Mouse (Mus musculus) brain, embryonic 14.5 days (tissue): ENCODE data around the gene Elp6.

Experiments used
- CTCF ChIP-seq: fragments of 200-500 bp; IDR thresholded peaks from 2 replicates; pipeline ENCODE4 v1.5.1; 2012; ENCODE audit warnings: inconsistent platforms, mild to moderate bottlenecking, moderate library complexity, borderline replicate concordance; ENCODE audit not compliant: insufficient read depth, insufficient read length; ENCODE audit errors: extremely low read depth
- POLR2A ChIP-seq: fragments of 200-500 bp; IDR thresholded peaks from 2 replicates; pipeline ENCODE4 v1.6.1; 2012; ENCODE audit warnings: mild to moderate bottlenecking, inconsistent platforms, borderline replicate concordance; ENCODE audit not compliant: poor library complexity, insufficient read depth, insufficient read length, severe bottlenecking; ENCODE audit errors: extremely low read depth

DNA sequence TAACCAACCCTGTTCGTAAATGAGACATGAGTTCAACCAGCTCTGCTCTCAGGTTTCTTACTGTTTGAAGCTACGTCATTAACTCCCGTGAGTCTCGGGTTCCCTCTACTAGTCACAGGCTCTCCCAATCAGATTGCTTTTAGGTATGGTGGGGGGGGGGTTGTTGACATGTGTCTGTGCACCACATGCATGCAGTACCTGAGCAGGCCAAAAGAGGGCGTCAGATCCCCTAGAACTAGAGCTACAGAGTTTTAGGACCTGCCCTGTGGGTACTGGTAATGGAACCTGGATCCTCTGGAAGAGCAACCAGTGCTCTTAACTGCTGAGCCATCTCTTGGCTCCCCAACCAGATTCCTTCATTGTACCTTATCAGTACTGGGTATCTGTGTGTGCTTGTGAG lies 29.1 kb upstream of the Elp6 start:
- TF ChIP-seq CTCF = peak; percentile 7; the same call in 1 of the 2 replicates
- TF ChIP-seq POLR2A = no peak
